Mouse (Mus musculus) ES-E14 (cell line): Measurements from ENCODE around the gene Trp53tg5. TPM values are rescaled to one million over a fixed set of nuclear protein-coding genes. Genes with fewer than 3 reads are reported as not detected.

ENCODE experiments used
- DNase-seq: peaks from one replicate; pipeline ENCODE4 v3.0.0-alpha.2; 2013; ENCODE audit warnings: low read depth, low spot score
- H3K27ac ChIP-seq: 2 replicates; pipeline ENCODE4 v1.5.1; 2012; ENCODE audit warnings: low read depth, mild to moderate bottlenecking, low read length, moderate library complexity, mixed read lengths; ENCODE audit not compliant: poor library complexity, insufficient read depth, severe bottlenecking
- H3K36me3 ChIP-seq: 2 replicates; pipeline ENCODE4 v1.6.1; 2012; ENCODE audit warnings: mild to moderate bottlenecking, low read length, moderate library complexity, mixed read lengths; ENCODE audit not compliant: control insufficient read depth, poor library complexity, insufficient read depth, severe bottlenecking
- H3K4me1 ChIP-seq, 2 experiments: fragments of 150-350 bp in 1 of 2; sonication (generic) in 1 of 2; 2 replicates each; pipeline ENCODE4 v1.6.1; 2012; ENCODE audit warnings: low read length in 2 of 2, mild to moderate bottlenecking in 1 of 2, mixed read lengths in 1 of 2; ENCODE audit not compliant: control insufficient read depth in 2 of 2, insufficient read depth in 2 of 2, poor library complexity in 1 of 2
- H3K4me3 ChIP-seq, 2 experiments: fragments of 150-350 bp in 1 of 2; sonication (generic) in 1 of 2; 2 replicates each; pipeline ENCODE4 v1.5.1; 2012; ENCODE audit warnings: low read length in 2 of 2, low read depth in 1 of 2, mild to moderate bottlenecking in 1 of 2, mixed read lengths in 1 of 2; ENCODE audit not compliant: insufficient read depth in 1 of 2, poor library complexity in 1 of 2, severe bottlenecking in 1 of 2
- H3K9ac ChIP-seq: 2 replicates; pipeline ENCODE4 v1.6.1; 2012; ENCODE audit warnings: low read depth, mild to moderate bottlenecking, low read length, mixed read lengths; ENCODE audit not compliant: poor library complexity, insufficient read depth, severe bottlenecking
- H3K9me3 ChIP-seq: fragments of 150-350 bp; sonication (generic); 2 replicates; pipeline ENCODE4 v1.6.1; 2012; ENCODE audit warnings: low read depth, mild to moderate bottlenecking, low read length; ENCODE audit not compliant: control insufficient read depth, insufficient read depth
- CHD2 ChIP-seq: IDR thresholded peaks from 2 replicates; pipeline ENCODE4 v1.6.1; 2014; ENCODE audit warnings: mild to moderate bottlenecking, low read depth, low read length, inconsistent platforms
- HCFC1 ChIP-seq: IDR thresholded peaks from 2 replicates; pipeline ENCODE4 v1.6.1; 2012; ENCODE audit warnings: low read length, inconsistent platforms, borderline replicate concordance; ENCODE audit not compliant: insufficient read depth
- MAFK ChIP-seq: IDR thresholded peaks from 2 replicates; pipeline ENCODE4 v1.6.1; 2014; ENCODE audit warnings: mild to moderate bottlenecking, low read depth, low read length, inconsistent platforms; ENCODE audit not compliant: insufficient read depth
- ZC3H11A ChIP-seq: IDR thresholded peaks from 2 replicates; pipeline ENCODE4 v1.6.1; 2012; ENCODE audit warnings: low read depth, mild to moderate bottlenecking, inconsistent platforms, low read length, borderline replicate concordance
- ZNF384 ChIP-seq: IDR thresholded peaks from 2 replicates; pipeline ENCODE4 v1.6.1; 2012; ENCODE audit warnings: low read depth, low read length, inconsistent platforms
- in situ Hi-C, 2 experiments: fragments of 600-800 bp; cut with MboI; formaldehyde crosslinking; loops; one replicate each; pipeline ENCODE4 v1.15.1; 2025; ENCODE audit warnings: low sequenced_read_pairs in 2 of 2, inconsistent platforms in 1 of 2; ENCODE audit not compliant: unreplicated experiment in 2 of 2
- total RNA-seq: library from RNA; depleted of rRNA; stranded (reverse); fragments of 300-350 nt; gene quantifications from 2 replicates; pipeline ENCODE4 v1.2.3, GENCODE M21; 2012; rRNA removed

The Trp53tg5 gene
- total RNA-seq, 1 experiment = 0.22 TPM

DNA sequence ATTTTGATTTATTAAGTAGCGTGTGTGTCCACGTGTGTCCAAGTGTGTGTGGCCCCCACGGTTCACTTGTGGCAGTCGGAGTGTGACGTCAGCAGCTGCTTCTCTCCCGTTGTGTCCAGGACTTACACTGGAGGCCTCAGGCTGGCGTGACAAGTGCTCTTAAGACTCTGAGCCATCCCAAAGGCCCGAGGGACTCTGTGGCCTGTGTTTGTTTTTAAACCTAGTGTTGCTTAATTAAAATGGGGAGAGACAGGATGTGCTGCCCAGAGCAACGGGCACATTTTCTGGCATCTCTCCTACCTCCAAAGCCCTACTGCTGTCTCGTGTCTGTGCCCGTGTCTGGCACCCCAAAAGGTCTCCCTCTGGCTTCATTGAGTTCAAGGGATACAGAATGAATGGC is 50.1 kb downstream of the Trp53tg5 start:
- Histone ChIP-seq H3K4me1 (peaks cover 2 to 12% of the 10 kb centered on the region in 2 experiments; a peak in 1 of 4 replicates), H3K36me3 (peaks cover 24% of the 10 kb centered on the region; the same call in 1 of the 2 replicates), H3K9me3 (no peaks in the 10 kb centered on the region), H3K27ac (no peak overlapping the region), H3K9ac (no peak overlapping the region), H3K4me3 (no peak overlapping the region)
- TF ChIP-seq MAFK (no peak), ZC3H11A (no peak), ZNF384 (no peak), CHD2 (no peak), HCFC1 (no peak)
- in situ Hi-C loops = no loop called here
- DNase-seq = no peak

DNA sequence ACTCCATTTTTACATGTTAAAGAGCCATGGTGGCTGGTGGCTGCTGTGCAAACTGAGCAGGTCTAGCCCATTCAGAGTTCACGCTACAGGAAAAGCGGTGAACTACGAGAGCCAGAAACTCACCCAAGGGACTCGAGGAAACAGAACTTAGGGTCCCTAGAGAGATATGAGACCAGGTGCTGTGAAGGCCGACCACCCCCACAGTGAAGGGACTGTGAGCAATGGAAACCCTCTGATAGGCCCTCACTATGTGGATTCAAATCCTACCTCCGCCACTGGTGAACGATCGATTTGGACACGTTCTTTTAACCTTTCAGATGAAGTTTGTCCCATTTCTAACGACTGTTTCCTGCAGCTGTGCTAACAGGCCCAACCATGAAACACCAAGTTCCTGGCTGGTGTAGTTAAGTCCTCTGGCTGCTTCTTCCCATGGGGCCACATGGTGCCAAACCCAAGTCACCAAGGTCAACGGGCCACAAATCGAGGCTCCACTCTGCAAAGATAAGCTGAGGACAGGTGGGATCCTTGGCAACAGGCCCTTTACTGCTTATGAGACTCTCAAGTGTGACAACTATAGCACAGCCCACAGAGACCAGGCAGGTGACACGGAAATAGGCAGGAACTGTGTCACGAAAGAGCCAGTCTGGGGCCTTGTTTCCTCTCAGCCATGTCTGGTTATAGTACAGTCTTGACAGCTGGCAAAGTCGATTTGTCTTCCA is 50.7 kb downstream of the Trp53tg5 start:
- no peak for TF ChIP-seq CHD2
- no peak for TF ChIP-seq ZC3H11A
- no peak for TF ChIP-seq ZNF384
- no peak for TF ChIP-seq MAFK
- no peak for TF ChIP-seq HCFC1
- H3K9me3 ChIP-seq = no peaks in the 10 kb centered on the region
- in situ Hi-C loops = no loop called here
- no peak overlapping the region for H3K4me3 ChIP-seq
- H3K36me3 ChIP-seq = peaks cover 17% of the 10 kb centered on the region; the same call in 1 of the 2 replicates
- no peak overlapping the region for H3K9ac ChIP-seq
- H3K4me1 ChIP-seq = peaks cover 3 to 14% of the 10 kb centered on the region in 2 experiments; a peak in 1 of 4 replicates
- H3K27ac ChIP-seq = no peak overlapping the region
- DNase-seq = no peak

DNA sequence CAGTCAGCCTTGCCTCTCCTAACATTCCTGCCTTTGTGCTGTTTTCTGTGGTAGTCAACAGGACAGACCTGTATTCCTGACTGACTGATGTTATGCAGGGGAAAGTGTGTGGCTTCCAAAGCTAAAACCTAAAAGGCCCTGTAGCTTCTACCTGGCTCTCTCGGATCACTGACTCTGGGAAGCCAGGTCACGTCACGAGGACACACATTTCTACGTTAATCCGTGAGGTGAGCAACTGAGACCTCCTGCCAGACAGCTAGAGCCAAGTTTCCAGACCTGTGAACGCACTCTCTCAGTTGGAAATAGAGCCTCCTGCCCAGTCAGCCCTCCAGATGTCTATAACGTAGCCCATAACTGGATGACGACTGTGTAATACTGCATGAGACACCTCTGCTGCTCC is 51.5 kb downstream of the Trp53tg5 start:
- DNase-seq = no peak
- Histone ChIP-seq H3K4me3 (no peak overlapping the region), H3K36me3 (peaks cover 11% of the 10 kb centered on the region; the same call in 1 of the 2 replicates), H3K9me3 (no peaks in the 10 kb centered on the region), H3K27ac (no peak overlapping the region), H3K9ac (no peak overlapping the region), H3K4me1 (peaks cover 3 to 13% of the 10 kb centered on the region in 2 experiments; a peak in 1 of 4 replicates)
- TF ChIP-seq CHD2 = no peak
- no peak for TF ChIP-seq ZNF384
- no peak for TF ChIP-seq HCFC1
- TF ChIP-seq MAFK = no peak
- no peak for TF ChIP-seq ZC3H11A
- in situ Hi-C loops = no loop called here

DNA sequence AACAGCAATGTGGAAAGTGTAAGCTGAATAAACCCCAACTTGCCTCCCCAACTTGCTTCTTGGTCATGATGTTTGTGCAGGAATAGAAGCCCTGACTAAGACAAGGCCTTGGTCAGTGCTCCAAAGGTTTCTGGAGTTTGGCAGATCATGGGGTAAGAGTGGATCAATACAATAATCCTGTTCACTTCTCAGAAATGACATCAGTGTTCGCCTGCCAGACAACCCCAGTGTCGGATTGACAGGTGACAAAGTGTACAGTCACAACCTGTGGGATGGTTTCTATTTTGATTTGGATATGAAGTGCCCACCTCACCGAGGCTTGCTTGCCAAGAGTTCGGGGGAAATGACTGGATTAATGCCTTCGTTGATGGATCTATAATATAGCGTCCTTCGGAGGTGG is 52.2 kb downstream of the Trp53tg5 start:
- Histone ChIP-seq H3K27ac (no peak overlapping the region; the same call in 1 of the 2 replicates), H3K9ac (no peak overlapping the region), H3K36me3 (peaks cover 8% of the 10 kb centered on the region; the same call in 1 of the 2 replicates), H3K4me3 (no peak overlapping the region), H3K4me1 (peaks cover 2 to 10% of the 10 kb centered on the region in 2 experiments; a peak in 1 of 4 replicates), H3K9me3 (no peaks in the 10 kb centered on the region)
- TF ChIP-seq ZNF384 = no peak
- no peak for TF ChIP-seq HCFC1
- no peak for TF ChIP-seq CHD2
- no peak for TF ChIP-seq ZC3H11A
- no peak for TF ChIP-seq MAFK
- DNase-seq = no peak
- in situ Hi-C loops = no loop called here

Other genes with a start within 250 kb of the Trp53tg5 start
- gene Svs2, start 235.3 kb downstream of the Trp53tg5 start, total RNA-seq = not detected in 2 replicates
- gene Svs3b, start 217.1 kb downstream of the Trp53tg5 start, total RNA-seq = not detected in 2 replicates
- not detected in 2 replicates for gene Svs4, start 195.3 kb downstream of the Trp53tg5 start, total RNA-seq
- not detected in 2 replicates for gene Svs3a, start 184.5 kb downstream of the Trp53tg5 start, total RNA-seq
- gene Svs6, start 157.0 kb downstream of the Trp53tg5 start, total RNA-seq = not detected in 2 replicates
- not detected in 2 replicates for gene Svs5, start 141.0 kb downstream of the Trp53tg5 start, total RNA-seq
- not detected in 2 replicates for gene Slpi, start 84.6 kb downstream of the Trp53tg5 start, total RNA-seq
- 0.04 TPM in 1 of 2 replicates, not detected in the other for gene Rbpjl, start 70.6 kb downstream of the Trp53tg5 start, total RNA-seq
- gene Matn4, start 68.6 kb downstream of the Trp53tg5 start, total RNA-seq = 1.7 and 2.3 TPM in 2 replicates
- 102 and 172 TPM in 2 replicates for gene Sdc4, start 29.8 kb downstream of the Trp53tg5 start, total RNA-seq
- 47.6 and 51.1 TPM in 2 replicates for gene Sys1, start 16.8 kb downstream of the Trp53tg5 start, total RNA-seq
- 2.1 TPM in 1 of 2 replicates, not detected in the other for gene Gm20458, start 12.8 kb downstream of the Trp53tg5 start, total RNA-seq
- gene Dbndd2, start 12.4 kb upstream of the Trp53tg5 start, total RNA-seq = 2.9 and 4.2 TPM in 2 replicates
- gene Pigt, start 23.8 kb upstream of the Trp53tg5 start, total RNA-seq = 57.2 and 97.3 TPM in 2 replicates
- gene Wfdc2, start 88.7 kb upstream of the Trp53tg5 start, total RNA-seq = 41.5 and 58.4 TPM in 2 replicates
- gene Spint3, start 99.7 kb upstream of the Trp53tg5 start, total RNA-seq = not detected in 2 replicates
- gene Wfdc6a, start 111.7 kb upstream of the Trp53tg5 start, total RNA-seq = not detected in 2 replicates
- not detected in 2 replicates for gene Eppin, start 119.9 kb upstream of the Trp53tg5 start, total RNA-seq
- gene Wfdc6b, start 139.8 kb upstream of the Trp53tg5 start, total RNA-seq = not detected in 2 replicates
- not detected in 2 replicates for gene Wfdc8, start 139.9 kb upstream of the Trp53tg5 start, total RNA-seq
- not detected in 2 replicates for gene Wfdc16, start 165.1 kb upstream of the Trp53tg5 start, total RNA-seq
- 0.98 and 3.1 TPM in 2 replicates for gene Wfdc10, start 182.3 kb upstream of the Trp53tg5 start, total RNA-seq
- gene Wfdc9, start 182.9 kb upstream of the Trp53tg5 start, total RNA-seq = not detected in 2 replicates
- gene Wfdc11, start 200.4 kb upstream of the Trp53tg5 start, total RNA-seq = not detected in 2 replicates
- not detected in 2 replicates for gene Wfdc13, start 211.4 kb upstream of the Trp53tg5 start, total RNA-seq
- not detected in 2 replicates for gene Spint4, start 224.8 kb upstream of the Trp53tg5 start, total RNA-seq
- 1.6 and 6.6 TPM in 2 replicates for gene Spint5, start 241.6 kb upstream of the Trp53tg5 start, total RNA-seq